Mouse (Mus musculus) hindbrain, postnatal 0 days (tissue): ENCODE results near the gene Pitpnm1. TPM values are rescaled to one million over a fixed set of nuclear protein-coding genes. Genes with fewer than 3 reads are reported as not detected.
"Not testable (repeated sequence)": the region's sequence is repeated elsewhere in the genome, so short reads cannot be mapped to it uniquely, and the experiment has no call there.

Experiments used
- ATAC-seq: fragments of 200-750 bp; cut with Nextera tagmentation; 2 replicates; pipeline ENCODE4 v1.8.0; 2017; ENCODE audit warnings: mild to moderate bottlenecking, moderate TSS enrichment, moderate library complexity
- DNase-seq: peaks from one replicate; pipeline ENCODE4 v3.0.0-alpha.2; 2015; ENCODE audit warnings: low spot score
- H3K27ac ChIP-seq: fragments of 300-500 bp; sonication (generic); 2 replicates; pipeline ENCODE4 v1.5.1; 2014; ENCODE audit warnings: mild to moderate bottlenecking
- H3K27me3 ChIP-seq: fragments of 300-500 bp; sonication (generic); 2 replicates; pipeline ENCODE4 v1.6.1; 2014; ENCODE audit warnings: low read length, mixed read lengths; ENCODE audit not compliant: insufficient read depth
- H3K36me3 ChIP-seq: fragments of 300-500 bp; sonication (generic); 2 replicates; pipeline ENCODE4 v1.6.1; 2014; ENCODE audit warnings: low read length, mixed read lengths; ENCODE audit not compliant: insufficient read depth
- H3K4me1 ChIP-seq: fragments of 300-500 bp; sonication (generic); 2 replicates; pipeline ENCODE4 v1.6.1; 2014; ENCODE audit warnings: antibody characterized with exemption, low read length, mixed read lengths; ENCODE audit not compliant: insufficient read depth
- H3K4me2 ChIP-seq: fragments of 300-500 bp; sonication (generic); 2 replicates; pipeline ENCODE4 v1.6.1; 2014; ENCODE audit warnings: low read depth, mild to moderate bottlenecking, low read length, moderate library complexity, mixed read lengths
- H3K4me3 ChIP-seq: fragments of 300-500 bp; sonication (generic); 2 replicates; pipeline ENCODE4 v1.5.1; 2014; ENCODE audit warnings: low read length
- H3K9ac ChIP-seq: fragments of 300-500 bp; sonication (generic); replicated peaks from 2 replicates; pipeline ENCODE4 v1.6.1; 2014; ENCODE audit warnings: mild to moderate bottlenecking, low read length, moderate library complexity, mixed read lengths
- H3K9me3 ChIP-seq: fragments of 300-500 bp; sonication (generic); 2 replicates; pipeline ENCODE4 v1.6.1; 2016; ENCODE audit warnings: low read length, mixed read lengths
- CTCF ChIP-seq: IDR thresholded peaks from 2 replicates; pipeline ENCODE4 v1.5.1; 2016; ENCODE audit warnings: antibody characterized with exemption, control low read depth, low read depth
- WGBS: fragments of 180-500 bp; shearing (Covaris S2); extraction: QIAGEN DNeasy Blood & Tissue Kit; methylation state at CpG from one replicate; pipeline ENCODE4 v1.1.7; 2014; 5-methylcytosine and 5-hydroxymethylcytosine counted together
- polyA plus RNA-seq: library from polyadenylated mRNA; unstranded; fragments of >200 nt; fragmentation: Nextera tagmentation; extraction: Ambion mirVana; gene quantifications from 2 replicates; pipeline ENCODE4 v1.2.1, GENCODE M21; 2015
- total RNA-seq: library from RNA; depleted of rRNA; stranded (reverse); fragments of >200 nt; gene quantifications from 2 replicates; pipeline ENCODE4 v1.2.3, GENCODE M21; 2014

The Pitpnm1 gene
- total and polyA plus RNA-seq, 2 experiments from 2014 or later: 91.9 to 142 TPM

GRCm38 (mm10) chr19:4135963-4136345, 36.2 kb downstream of the Pitpnm1 start:
- TF ChIP-seq CTCF: peak; percentile 56
- ATAC-seq: not testable (repeated sequence)
- WGBS: 22% methylated on average over 8 of the region's 8 CpGs

DNA sequence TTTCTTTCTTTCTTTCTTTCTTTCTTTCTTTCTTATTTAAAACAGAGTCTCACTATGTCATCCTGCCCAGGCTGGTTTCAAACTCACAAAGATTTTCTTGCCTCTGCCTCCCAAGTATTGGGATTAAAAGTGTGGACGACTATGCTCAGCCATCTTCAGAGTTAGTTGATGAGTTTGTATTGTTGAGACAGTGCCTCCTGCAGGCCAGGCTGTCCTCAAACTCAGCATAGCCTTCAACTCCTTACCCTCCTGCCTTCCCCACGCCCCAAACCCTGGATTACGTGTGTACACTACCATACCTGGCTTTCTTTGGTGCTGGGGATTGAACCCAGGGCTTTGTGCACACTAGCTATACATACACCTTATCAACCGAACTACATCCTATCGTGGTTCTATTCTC, 36.7 kb downstream of the Pitpnm1 start:
- no peak for DNase-seq
- Histone ChIP-seq H3K27ac (no peak overlapping the region), H3K27me3 (no peaks in the 10 kb centered on the region), H3K4me1 (no peaks in the 10 kb centered on the region), H3K36me3 (peaks cover 16% of the 10 kb centered on the region), H3K4me2 (no peak overlapping the region), H3K9ac (no peak overlapping the region), H3K9me3 (no peaks in the 10 kb centered on the region), H3K4me3 (no peak overlapping the region)
- 82% methylated on average over 5 of the region's 5 CpGs for WGBS
- no peak for ATAC-seq
- TF ChIP-seq CTCF: no peak

More at GRCm38 (mm10) chr19:4135963-4136345, 36.2 kb downstream of the Pitpnm1 start:
- not testable (repeated sequence) for H3K27me3 ChIP-seq, H3K4me3 ChIP-seq, H3K9me3 ChIP-seq, H3K4me2 ChIP-seq, H3K4me1 ChIP-seq, DNase-seq, H3K27ac ChIP-seq, H3K9ac ChIP-seq
- H3K36me3 ChIP-seq: peaks cover 21% of the 10 kb centered on the region

- 85% methylated on average over 5 of the region's 5 CpGs for WGBS
- H3K36me3 ChIP-seq: peaks cover 1% of the 10 kb centered on the region; the same call in 1 of the 2 replicates
- no peak for ATAC-seq
- no peak overlapping the region for H3K9ac ChIP-seq
- no peak overlapping the region for H3K4me2 ChIP-seq
- no peak for DNase-seq
- no peaks in the 10 kb centered on the region for H3K4me1 ChIP-seq
- no peaks in the 10 kb centered on the region for H3K27me3 ChIP-seq
- H3K4me3 ChIP-seq: no peak overlapping the region
- TF ChIP-seq CTCF: no peak
- H3K27ac ChIP-seq: no peak overlapping the region
- H3K9me3 ChIP-seq: no peaks in the 10 kb centered on the region
These were observed 38.1 kb downstream of the Pitpnm1 start for GRCm38 (mm10) chr19:4137913-4138312.

DNA sequence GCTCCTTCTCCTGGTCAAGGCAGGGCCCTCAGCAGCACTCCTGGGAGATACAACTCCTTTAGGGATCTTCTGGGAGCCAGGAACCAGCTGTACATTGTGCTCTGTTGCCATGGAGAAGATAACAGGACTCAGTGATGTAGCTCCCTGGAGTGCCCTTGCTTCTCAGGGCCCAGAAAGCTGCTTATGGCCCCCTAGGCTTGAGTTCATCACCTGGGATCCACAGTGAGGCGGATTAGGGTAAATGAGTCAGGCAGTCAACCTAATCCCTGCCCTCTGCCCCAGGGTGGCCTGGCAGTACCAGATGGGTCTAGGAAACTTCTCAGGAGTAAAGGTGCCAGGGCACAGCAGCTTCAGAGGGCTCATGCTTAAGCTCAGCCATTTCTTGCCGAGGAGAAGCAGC, 39.6 kb downstream of the Pitpnm1 start, which contains the start of gene Gpr152:
Gpr152 (plus strand) TSS at position 342 of the 400 bp plus-strand sequence.
- ATAC-seq (no peak; the same call in 1 of the 2 replicates), DNase-seq (no peak)
- Histone ChIP-seq H3K9ac (no peak within 1 kb of the TSS), H3K27ac (no peak within 1 kb of the TSS), H3K36me3 (no peaks in the 10 kb centered on the region), H3K4me2 (no peak within 1 kb of the TSS), H3K4me1 (no peaks in the 10 kb centered on the region), H3K9me3 (no peaks in the 10 kb centered on the region), H3K4me3 (no peak within 1 kb of the TSS), H3K27me3 (no peaks in the 10 kb centered on the region)
- 64% methylated on average over 2 of the region's 2 CpGs for WGBS
- TF ChIP-seq CTCF: no peak

- Histone ChIP-seq H3K9ac (no peak overlapping the region), H3K9me3 (no peaks in the 10 kb centered on the region), H3K4me3 (no peak overlapping the region), H3K4me1 (no peaks in the 10 kb centered on the region), H3K27ac (no peak overlapping the region), H3K4me2 (no peak overlapping the region), H3K27me3 (no peaks in the 10 kb centered on the region), H3K36me3 (no peaks in the 10 kb centered on the region)
- WGBS: 77% methylated on average over 6 of the region's 6 CpGs
- no peak for TF ChIP-seq CTCF
- no peak for ATAC-seq
- no peak for DNase-seq
These were observed 40.3 kb downstream of the Pitpnm1 start for GRCm38 (mm10) chr19:4140147-4140546.

GRCm38 (mm10) chr19:4142416-4143173, 42.8 kb downstream of the Pitpnm1 start:
- no peak for TF ChIP-seq CTCF
- ATAC-seq: no peak
- H3K27me3 ChIP-seq: no peaks in the 10 kb centered on the region
- no peak overlapping the region for H3K4me3 ChIP-seq
- no peak overlapping the region for H3K27ac ChIP-seq
- H3K4me2 ChIP-seq: no peak overlapping the region
- H3K36me3 ChIP-seq: no peaks in the 10 kb centered on the region
- no peaks in the 10 kb centered on the region for H3K9me3 ChIP-seq
- WGBS: 80% methylated on average over 18 of the region's 18 CpGs
- no peak for DNase-seq
- H3K4me1 ChIP-seq: peaks cover 2% of the 10 kb centered on the region; the same call in 1 of the 2 replicates
- H3K9ac ChIP-seq: no peak overlapping the region

DNA sequence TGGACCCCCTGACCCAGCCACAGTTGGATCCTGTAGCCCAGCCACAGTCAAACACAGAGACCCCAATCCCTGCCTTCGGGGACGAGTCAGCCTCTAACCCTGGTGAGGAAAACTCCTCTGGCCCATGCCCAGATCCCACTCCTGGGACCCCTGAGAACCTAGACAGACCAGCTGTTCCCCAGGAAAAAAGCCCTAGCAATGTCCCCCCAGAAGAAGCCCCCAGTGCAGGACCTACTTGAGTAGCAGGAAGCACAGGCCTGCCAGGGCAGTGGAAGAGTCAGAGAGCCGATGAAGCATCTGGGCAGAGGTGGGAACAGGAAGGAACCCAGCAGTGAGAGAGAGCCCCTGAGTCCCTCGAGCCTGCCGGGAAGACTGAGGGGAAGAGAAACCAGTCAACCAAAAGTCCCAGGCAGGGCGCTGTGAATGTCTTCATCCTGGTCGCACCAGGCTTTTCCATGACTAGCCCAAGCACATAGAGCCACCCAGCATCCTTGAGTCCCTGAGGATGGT, 44.0 kb downstream of the Pitpnm1 start, which contains the start of gene Cabp4:
Cabp4 (minus strand) TSS at position 275 of the 510 bp plus-strand sequence.
- H3K36me3 ChIP-seq: no peaks in the 10 kb centered on the region
- peaks cover 4% of the 10 kb centered on the region; the same call in 1 of the 2 replicates for H3K4me1 ChIP-seq
- DNase-seq (no peak), ATAC-seq (no peak)
- TF ChIP-seq CTCF: no peak
- no peak within 1 kb of the TSS for H3K9ac ChIP-seq
- H3K4me2 ChIP-seq: no peak within 1 kb of the TSS
- WGBS: 82% methylated on average over 7 of the region's 7 CpGs
- no peak within 1 kb of the TSS for H3K4me3 ChIP-seq
- no peaks in the 10 kb centered on the region for H3K27me3 ChIP-seq
- no peaks in the 10 kb centered on the region for H3K9me3 ChIP-seq
- H3K27ac ChIP-seq: 0 out of 2 replicates have a peak within 1 kb of the TSS, but pooled peaks have one; percentile 20
